Mouse (Mus musculus) spleen, embryonic (tissue): Measurements from ENCODE around the gene Ip6k1.

ENCODE experiments used
- CTCF ChIA-PET: fragments of 350-600 bp; sonication (Branson Sonifier 250); formaldehyde crosslinking; loops from one replicate; lab custom pipeline; 2022; lab: Charles Lee

The Ip6k1 gene

GRCm38 (mm10) chr9:108020741-108021140, 18.4 kb downstream of the Ip6k1 start:
- CTCF ChIA-PET, result no interaction called here

- CTCF ChIA-PET, result no interaction called here
Measured at GRCm38 (mm10) chr9:108023216-108023615, 20.9 kb downstream of the Ip6k1 start.

DNA sequence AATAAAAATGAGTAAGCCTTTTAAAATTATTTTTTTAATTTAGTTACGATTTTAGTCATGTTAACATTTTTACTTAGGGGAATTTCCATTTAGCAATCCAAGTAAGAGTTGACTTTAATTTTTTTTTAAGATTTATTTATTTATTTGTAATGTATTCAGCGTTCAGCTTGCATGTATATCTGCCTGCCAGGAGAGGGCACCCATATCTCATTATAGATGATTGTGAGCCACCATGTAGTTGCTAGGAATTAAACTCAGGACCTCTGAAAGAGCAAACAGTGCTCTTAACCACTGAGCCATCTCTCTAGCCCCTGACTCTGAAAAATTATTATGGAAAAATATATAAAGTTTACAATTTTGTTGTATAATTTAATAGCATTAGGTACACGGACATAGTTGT, 24.3 kb downstream of the Ip6k1 start:
- CTCF ChIA-PET, result interaction anchor here (1.2 kb wide), 1 partner anchor 23 kb away, joined by 4 read pairs; the partner anchor contains the start of gene Gmppb

GRCm38 (mm10) chr9:108027867-108028266, 25.6 kb downstream of the Ip6k1 start:
- CTCF ChIA-PET, result interaction anchor here (0.6 to 0.7 kb wide), 2 partner anchors 26 to 725 kb away, joined by 4 to 6 read pairs; no protein-coding TSS in a partner anchor

- CTCF ChIA-PET, result no interaction called here
Measured at GRCm38 (mm10) chr9:108032126-108032525, 29.8 kb downstream of the Ip6k1 start.

GRCm38 (mm10) chr9:108035331-108036156, 33.2 kb downstream of the Ip6k1 start:
- CTCF ChIA-PET, result interaction anchor here (0.7 to 1.1 kb wide), 3 partner anchors 9 to 141 kb away, joined by 3 to 4 read pairs (median 3); no protein-coding TSS in a partner anchor

DNA sequence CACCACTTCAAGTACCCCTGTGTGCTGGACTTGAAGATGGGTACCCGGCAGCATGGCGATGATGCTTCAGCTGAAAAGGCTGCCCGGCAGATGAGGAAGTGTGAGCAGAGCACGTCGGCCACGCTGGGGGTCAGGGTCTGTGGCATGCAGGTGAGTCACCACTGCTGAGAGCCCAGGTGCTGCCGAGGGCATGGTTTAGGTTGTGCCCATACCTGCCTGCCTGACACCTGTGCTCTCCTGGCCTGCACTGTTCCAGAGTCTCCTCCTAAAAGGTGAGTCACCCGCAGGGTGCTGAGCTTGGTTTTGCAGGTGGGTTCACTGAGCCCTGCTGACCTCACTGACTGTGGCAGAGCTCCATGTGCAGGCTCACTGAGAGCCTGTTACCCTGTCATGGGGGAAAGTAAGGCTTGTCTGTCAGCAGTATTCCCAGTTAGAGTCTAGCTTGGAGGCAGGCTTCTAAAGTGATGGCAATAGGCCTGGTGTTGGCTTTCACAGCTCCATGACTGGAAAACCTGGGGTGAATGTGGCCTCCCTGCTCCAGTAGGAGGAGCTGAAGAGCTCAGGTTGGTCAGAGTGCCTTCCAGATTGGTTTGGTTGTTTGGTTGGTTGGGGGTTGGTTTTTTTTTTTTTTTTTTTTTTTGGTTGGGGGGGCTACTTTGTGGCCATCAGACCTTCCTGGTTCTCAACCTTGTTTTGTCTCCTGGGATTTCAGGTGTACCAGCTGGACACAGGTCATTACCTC, 42.6 kb downstream of the Ip6k1 start:
- CTCF ChIA-PET, result interaction anchor here (0.6 kb wide), 2 partner anchors 9 to 265 kb away, joined by 3 to 4 read pairs; no protein-coding TSS in a partner anchor

DNA sequence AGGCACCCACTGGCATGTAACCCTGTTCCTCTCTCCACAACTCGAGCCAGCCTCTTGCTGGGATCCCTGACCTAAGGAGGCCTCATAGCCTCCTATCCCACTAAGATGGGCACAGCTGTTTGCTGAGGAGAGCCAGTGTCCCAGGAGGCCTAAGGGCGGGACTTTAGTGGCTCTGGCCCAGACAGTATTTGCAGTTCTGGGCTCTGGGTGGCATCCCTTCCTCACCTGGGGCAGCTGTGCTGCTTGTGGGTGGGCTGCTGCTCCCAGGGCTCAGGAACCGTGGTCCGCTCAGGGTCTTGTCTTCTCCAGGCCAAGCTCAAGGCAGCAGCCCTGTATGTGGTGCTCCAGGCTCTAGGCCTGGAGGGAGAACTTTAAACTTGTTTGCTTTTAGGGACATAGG, 44.3 kb downstream of the Ip6k1 start:
- CTCF ChIA-PET, result interaction anchor here (0.7 kb wide), 1 partner anchor 102 kb away, joined by 4 read pairs; no protein-coding TSS in a partner anchor

DNA sequence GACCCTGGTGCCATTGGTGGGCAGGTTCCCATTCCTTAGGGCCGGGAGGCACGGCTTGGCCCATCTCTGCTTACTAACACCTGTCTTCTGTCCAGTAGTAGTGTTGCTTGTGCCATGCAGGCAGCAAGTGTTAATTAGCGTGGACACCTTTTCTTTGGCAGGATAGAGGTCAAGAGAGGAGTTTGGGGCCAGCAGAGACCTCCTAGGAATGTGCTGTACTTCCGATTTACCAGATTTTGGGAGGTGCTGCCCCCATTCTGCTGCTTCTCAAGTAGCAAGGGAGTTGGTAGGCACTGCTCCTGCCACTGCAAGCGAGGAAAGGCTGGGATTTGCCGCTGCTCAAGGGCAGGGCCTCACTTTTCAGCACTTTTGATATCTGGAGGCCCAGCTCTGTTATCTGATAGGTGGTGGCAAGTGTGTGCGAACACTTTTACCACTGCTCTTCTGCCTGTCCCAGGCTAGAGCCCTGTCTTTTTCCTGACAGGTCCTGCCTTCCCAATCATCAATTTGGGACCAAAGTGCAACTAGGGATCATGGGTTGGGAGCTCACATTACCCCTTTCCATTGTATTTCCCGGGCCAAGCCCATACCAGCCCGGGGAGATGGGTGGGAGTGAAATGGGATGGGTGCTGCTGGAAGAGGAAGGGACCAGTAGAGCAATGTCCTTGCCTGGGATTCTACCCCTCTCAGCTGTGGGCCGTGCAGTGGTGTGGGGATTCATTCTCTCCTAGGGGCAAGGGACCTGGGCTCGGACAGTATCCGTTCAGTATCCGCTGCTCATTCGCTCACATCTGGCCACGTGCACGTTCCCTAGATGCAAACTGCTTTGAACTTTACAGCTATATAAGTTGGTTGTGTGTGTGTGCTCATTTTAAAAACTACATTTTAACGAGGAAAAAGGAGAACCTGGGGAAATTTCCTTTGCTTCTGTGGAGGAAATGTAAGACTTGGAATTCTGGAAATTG, 45.6 kb downstream of the Ip6k1 start:
- CTCF ChIA-PET, result interaction anchor here (0.6 kb wide), 1 partner anchor 627 kb away, joined by 3 read pairs; no protein-coding TSS in a partner anchor

DNA sequence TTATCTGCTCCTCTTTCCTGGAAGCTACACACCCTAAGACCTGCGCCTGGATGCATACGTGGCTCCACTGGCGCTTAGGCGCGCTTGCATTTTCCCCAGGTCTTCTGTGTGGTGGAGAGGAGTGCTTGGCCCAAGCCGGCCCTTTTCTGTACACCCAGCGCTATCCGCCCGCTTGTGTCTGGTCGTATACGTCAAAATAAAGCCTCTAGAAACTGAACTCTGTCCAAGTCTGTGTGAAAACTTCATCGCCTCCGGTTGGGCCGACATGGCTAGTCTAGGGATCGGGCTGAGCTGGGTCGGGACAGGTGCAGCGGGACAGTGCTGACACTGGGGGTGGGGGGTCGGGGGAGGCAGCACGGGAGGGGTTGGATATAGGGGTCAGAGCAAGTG, 46.3 kb downstream of the Ip6k1 start:
- CTCF ChIA-PET, result interaction anchor here (0.6 to 1.2 kb wide), 3 partner anchors 23 to 626 kb away, joined by 3 to 4 read pairs (median 3); no protein-coding TSS in a partner anchor

GRCm38 (mm10) chr9:108049016-108049455, 46.7 kb downstream of the Ip6k1 start, which contains the start of gene Gmppb:
Gene Gmppb (plus strand): TSS chr9:108049242.
- CTCF ChIA-PET, result interaction anchor here (0.5 to 1.2 kb wide), 3 partner anchors 23 to 422 kb away, joined by 3 to 4 read pairs (median 3); no protein-coding TSS in a partner anchor

GRCm38 (mm10) chr9:108049561-108050251, 47.4 kb downstream of the Ip6k1 start:
- CTCF ChIA-PET, result interaction anchor here (0.5 to 1.2 kb wide), 2 partner anchors 24 to 423 kb away, joined by 3 to 4 read pairs; no protein-coding TSS in a partner anchor

- CTCF ChIA-PET, result interaction anchor here (1.2 to 1.6 kb wide), 2 partner anchors 16 to 87 kb away, joined by 3 to 4 read pairs; no protein-coding TSS in a partner anchor
Measured at GRCm38 (mm10) chr9:108051184-108051930, 49.1 kb downstream of the Ip6k1 start.

DNA sequence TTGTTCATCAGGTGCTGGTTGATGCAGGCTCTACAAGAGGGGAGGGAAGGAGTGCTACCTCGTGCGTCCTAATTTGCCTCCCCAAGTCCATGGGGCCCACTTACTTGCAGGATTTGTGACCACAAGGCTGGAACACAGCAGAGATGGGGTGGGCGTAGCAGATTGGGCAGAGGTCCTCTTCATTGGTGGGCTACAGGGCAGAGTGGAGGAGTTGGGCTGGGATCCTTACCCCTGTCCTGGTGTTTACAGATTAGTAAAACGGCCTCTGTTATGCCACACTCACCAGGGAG, 49.6 kb downstream of the Ip6k1 start:
- CTCF ChIA-PET, result interaction anchor here (1.2 to 1.6 kb wide), 2 partner anchors 17 to 88 kb away, joined by 3 to 4 read pairs; no protein-coding TSS in a partner anchor

DNA sequence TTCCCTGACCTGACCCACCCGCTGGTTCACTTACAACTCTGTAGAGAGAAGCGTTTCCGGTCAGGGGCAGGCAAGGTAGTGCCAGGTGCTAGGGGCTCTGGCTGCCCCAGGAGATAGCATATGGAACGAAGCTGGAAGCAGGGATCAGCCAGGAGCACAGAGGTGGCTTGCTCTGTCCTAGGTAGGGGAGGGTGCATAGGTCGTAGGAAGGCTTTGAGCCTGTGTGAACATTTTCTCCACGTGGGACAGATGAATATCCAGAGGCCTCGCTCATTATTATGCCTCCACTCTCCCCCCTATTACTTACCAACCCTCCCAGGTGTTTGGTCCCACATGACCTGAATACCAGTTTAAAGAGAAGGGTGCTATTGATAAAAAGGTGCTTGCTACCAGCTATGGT, 50.1 kb downstream of the Ip6k1 start:
- CTCF ChIA-PET, result interaction anchor here (1.2 to 1.6 kb wide), 2 partner anchors 17 to 88 kb away, joined by 3 to 4 read pairs; no protein-coding TSS in a partner anchor

DNA sequence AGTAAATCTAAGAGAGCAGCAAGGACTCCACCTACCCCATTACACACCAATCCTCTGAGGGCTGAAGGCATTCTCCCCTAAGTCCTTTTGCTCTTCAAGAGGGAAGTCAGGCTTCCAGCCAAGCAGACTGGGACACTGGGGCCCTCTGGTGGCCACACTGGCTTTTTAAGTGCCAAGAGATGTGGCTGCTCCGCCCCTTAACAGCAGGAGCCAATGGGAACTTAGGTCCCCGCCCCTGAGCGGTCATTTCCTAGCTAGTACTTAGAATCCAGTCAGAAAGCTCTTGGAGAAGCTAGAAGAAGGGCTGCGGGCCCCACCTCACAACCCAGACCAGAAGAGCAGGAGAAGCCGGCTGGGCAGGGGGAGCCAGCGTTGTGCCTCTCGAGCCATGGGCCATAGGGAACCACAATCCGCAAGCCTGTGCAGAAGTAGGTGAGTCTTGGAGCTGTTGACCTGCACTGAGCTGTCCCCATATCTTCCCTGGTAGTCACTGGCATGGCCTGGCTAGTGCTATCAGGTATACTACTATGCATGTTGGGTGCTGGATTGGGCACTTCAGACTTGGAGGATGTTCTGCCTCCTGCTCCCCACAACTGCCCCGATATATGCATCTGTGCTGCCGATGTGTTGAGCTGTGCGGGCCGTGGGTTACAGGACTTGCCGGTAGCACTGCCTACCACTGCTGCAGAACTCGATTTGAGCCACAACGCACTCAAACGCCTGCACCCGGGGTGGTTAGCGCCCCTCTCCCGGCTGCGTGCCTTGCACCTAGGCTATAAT, 50.8 kb downstream of the Ip6k1 start, which contains the start of gene Amigo3:
Gene Amigo3 (plus strand): TSS at position 275 of the 780 bp plus-strand sequence.
- CTCF ChIA-PET, result interaction anchor here (0.7 to 1.6 kb wide), 3 partner anchors 18 to 89 kb away, joined by 3 to 4 read pairs (median 3); no protein-coding TSS in a partner anchor

- CTCF ChIA-PET, result interaction anchor here (0.7 kb wide), 1 partner anchor 53 kb away, joined by 3 read pairs; no protein-coding TSS in a partner anchor
Measured at GRCm38 (mm10) chr9:108053665-108054225, 51.4 kb downstream of the Ip6k1 start.
